Mouse (Mus musculus) layer of hippocampus, postnatal 14 days (tissue): ENCODE measurements around the gene Gm8660. TPM values are rescaled to one million over a fixed set of nuclear protein-coding genes. Genes with fewer than 3 reads are reported as not detected.
"Not testable (repeated sequence)": the region's sequence is repeated elsewhere in the genome, so short reads cannot be mapped to it uniquely, and the experiment has no call there.

Experiments used
- DNase-seq, 2 experiments: peaks; one replicate each; pipeline ENCODE4 v3.0.0; 2021 to 2022; ENCODE audit warnings: low spot score in 2 of 2, mixed read lengths in 1 of 2
- long read RNA-seq, 2 experiments: library from polyadenylated mRNA; stranded (forward); transcript quantifications; one replicate each; pipeline ENCODE4 v2.0.0; 2021
- total RNA-seq, 2 experiments: library from RNA; stranded (reverse); gene quantifications; 2 replicates each; pipeline ENCODE4 v1.2.3; 2021

Gene Gm8660
- total RNA-seq: not detected
- long read RNA-seq, experiment 1: 0 reads
- long read RNA-seq, experiment 2: 0 reads

- DNase-seq: not testable (repeated sequence)
Observed at GRCm38 (mm10) chr7:22370939-22371338, at the start of gene Gm8660. Gene Gm8660 (minus strand): TSS chr7:22371039.

- not testable (repeated sequence) for DNase-seq
Observed at GRCm38 (mm10) chr7:22413283-22413682, 42.4 kb upstream of the Gm8660 start, which contains the start of gene Vmn1r148. Gene Vmn1r148 (plus strand): TSS chr7:22413583.

- not testable (repeated sequence) for DNase-seq
Observed at GRCm38 (mm10) chr7:22329617-22330016, 41.2 kb downstream of the Gm8660 start, which contains the start of gene Gm4187. Gene Gm4187 (minus strand): TSS chr7:22329717.

Other genes with a start within 250 kb of the Gm8660 start
- not detected for gene Gm10666, start 236.3 kb downstream of the Gm8660 start, total RNA-seq
- not detected for gene Vmn1r142, start 207.0 kb downstream of the Gm8660 start, total RNA-seq
- not detected for gene Vmn1r143, start 181.7 kb downstream of the Gm8660 start, total RNA-seq
- gene Gm8653, start 169.8 kb downstream of the Gm8660 start, total RNA-seq: not detected
- not detected for gene Gm8453, start 141.6 kb downstream of the Gm8660 start, total RNA-seq
- gene Gm4187, start 41.3 kb downstream of the Gm8660 start, total RNA-seq: not detected
- gene Vmn1r148, start 42.5 kb upstream of the Gm8660 start, total RNA-seq: not detected
- not detected for gene Vmn1r149, start 67.2 kb upstream of the Gm8660 start, total RNA-seq
- gene Gm10665, start 93.0 kb upstream of the Gm8660 start, total RNA-seq: not detected
- not detected for gene Vmn1r151, start 128.6 kb upstream of the Gm8660 start, total RNA-seq
- gene Vmn1r152, start 151.9 kb upstream of the Gm8660 start, total RNA-seq: not detected
- not detected for gene Gm8677, start 163.8 kb upstream of the Gm8660 start, total RNA-seq
- gene Gm4201, start 194.3 kb upstream of the Gm8660 start, total RNA-seq: not detected
- gene Gm4565, start 217.1 kb upstream of the Gm8660 start, total RNA-seq: not detected